Mouse (Mus musculus): Measurements from ENCODE around the gene Acad12.
"Not testable (repeated sequence)": the region's sequence is repeated elsewhere in the genome, so short reads cannot be mapped to it uniquely, and the experiment has no call there.

The Acad12 gene

GRCm38 (mm10) chr5:121612036-121612435, 6.7 kb downstream of the Acad12 start:
- no peak for DNase-seq (ENCODE audit: low spot score)

GRCm38 (mm10) chr5:121609556-121610135, 9.1 kb downstream of the Acad12 start:
- DNase-seq (ENCODE audit: low spot score): not testable (repeated sequence)

- DNase-seq (ENCODE audit: low spot score): peak; percentile 81
These were observed 12.6 kb downstream of the Acad12 start for GRCm38 (mm10) chr5:121606151-121606550.

GRCm38 (mm10) chr5:121603815-121604214, 14.9 kb downstream of the Acad12 start:
- DNase-seq (ENCODE audit: low spot score): not testable (repeated sequence)

GRCm38 (mm10) chr5:121601547-121602299, 17.0 kb downstream of the Acad12 start:
- peak; percentile 91 for DNase-seq (ENCODE audit: low spot score)

- no peak for DNase-seq (ENCODE audit: low spot score)
These were observed 19.7 kb downstream of the Acad12 start for GRCm38 (mm10) chr5:121598871-121599610.

- no peak for DNase-seq (ENCODE audit: low spot score)
These were observed 20.7 kb downstream of the Acad12 start for GRCm38 (mm10) chr5:121597991-121598537.

- no peak for DNase-seq (ENCODE audit: low spot score)
These were observed 21.4 kb downstream of the Acad12 start for GRCm38 (mm10) chr5:121597332-121597731.

- DNase-seq (ENCODE audit: low spot score): no peak
These were observed 22.5 kb downstream of the Acad12 start for GRCm38 (mm10) chr5:121596226-121596625.

GRCm38 (mm10) chr5:121595758-121596157, 23.0 kb downstream of the Acad12 start:
- DNase-seq (ENCODE audit: low spot score): no peak

- no peak for DNase-seq (ENCODE audit: low spot score)
These were observed 23.9 kb downstream of the Acad12 start for GRCm38 (mm10) chr5:121594714-121595313.

GRCm38 (mm10) chr5:121593451-121594401, 25.0 kb downstream of the Acad12 start, which contains the start of gene Aldh2:
Aldh2 (minus strand) TSS chr5:121593824.
- peak; percentile 80 for DNase-seq (ENCODE audit: low spot score)

GRCm38 (mm10) chr5:121592816-121593407, 25.8 kb downstream of the Acad12 start:
- DNase-seq (ENCODE audit: low spot score): no peak

GRCm38 (mm10) chr5:121592064-121592815, 26.5 kb downstream of the Acad12 start:
- DNase-seq (ENCODE audit: low spot score): no peak

- no peak for DNase-seq (ENCODE audit: low spot score)
These were observed 27.2 kb downstream of the Acad12 start for GRCm38 (mm10) chr5:121591417-121592063.

GRCm38 (mm10) chr5:121589928-121590327, 28.8 kb downstream of the Acad12 start:
- DNase-seq (ENCODE audit: low spot score): no peak

GRCm38 (mm10) chr5:121586400-121587039, 32.2 kb downstream of the Acad12 start:
- DNase-seq (ENCODE audit: low spot score): no peak

GRCm38 (mm10) chr5:121585699-121586098, 33.0 kb downstream of the Acad12 start:
- DNase-seq (ENCODE audit: low spot score): no peak

- DNase-seq (ENCODE audit: low spot score): no peak
These were observed 33.7 kb downstream of the Acad12 start for GRCm38 (mm10) chr5:121585005-121585404.

Data from ovary, postnatal 14 days (tissue).